Mouse (Mus musculus) WW6 (cell line): ENCODE measurements at regions not wholly inside any gene's neighbourhood (a gene's known extent, or its start where the extent isn't known, plus 50 kb on each side); places are given as distances from the start of the nearest gene placed in this dataset.
A peak's percentile ranks its signal among the peaks of the same experiment; 100 is the strongest.

Experiments used
- DNase-seq: peaks from one replicate; pipeline ENCODE4 v3.0.0-alpha.2; 2013; ENCODE audit warnings: low read depth, low spot score

GRCm38 (mm10) chr16:93458598-93459496 lies 145.0 kb downstream of the Setd4 start:
- DNase-seq: no peak

DNA sequence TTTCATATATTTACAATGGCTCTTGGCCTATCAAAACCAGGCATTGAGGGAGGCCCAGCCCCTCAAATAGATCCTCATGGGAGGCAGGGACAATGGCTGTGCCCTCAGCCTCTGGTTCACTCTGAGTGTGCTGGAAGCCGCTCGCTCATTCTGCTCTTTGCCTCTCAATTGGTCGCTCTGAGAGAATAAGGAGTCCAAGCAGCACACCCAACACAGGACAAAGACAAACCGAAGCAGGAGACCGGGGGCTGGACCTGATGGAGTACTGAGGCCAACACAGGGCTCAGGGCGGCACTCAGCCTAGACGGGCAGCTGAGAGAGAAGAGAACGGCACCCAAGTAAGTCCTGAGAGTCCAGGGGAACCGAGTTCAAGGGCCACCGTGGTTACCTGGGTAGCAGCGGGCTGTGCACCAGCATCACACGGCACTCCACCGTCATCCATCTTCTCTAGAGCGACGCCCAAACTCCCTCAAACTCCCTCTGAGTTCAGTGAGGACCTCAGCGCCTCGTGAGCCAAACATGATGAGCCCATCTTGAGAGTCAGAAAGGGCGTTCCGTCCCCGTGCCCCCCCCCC lies 145.8 kb downstream of the Setd4 start:
- DNase-seq: no peak

DNA sequence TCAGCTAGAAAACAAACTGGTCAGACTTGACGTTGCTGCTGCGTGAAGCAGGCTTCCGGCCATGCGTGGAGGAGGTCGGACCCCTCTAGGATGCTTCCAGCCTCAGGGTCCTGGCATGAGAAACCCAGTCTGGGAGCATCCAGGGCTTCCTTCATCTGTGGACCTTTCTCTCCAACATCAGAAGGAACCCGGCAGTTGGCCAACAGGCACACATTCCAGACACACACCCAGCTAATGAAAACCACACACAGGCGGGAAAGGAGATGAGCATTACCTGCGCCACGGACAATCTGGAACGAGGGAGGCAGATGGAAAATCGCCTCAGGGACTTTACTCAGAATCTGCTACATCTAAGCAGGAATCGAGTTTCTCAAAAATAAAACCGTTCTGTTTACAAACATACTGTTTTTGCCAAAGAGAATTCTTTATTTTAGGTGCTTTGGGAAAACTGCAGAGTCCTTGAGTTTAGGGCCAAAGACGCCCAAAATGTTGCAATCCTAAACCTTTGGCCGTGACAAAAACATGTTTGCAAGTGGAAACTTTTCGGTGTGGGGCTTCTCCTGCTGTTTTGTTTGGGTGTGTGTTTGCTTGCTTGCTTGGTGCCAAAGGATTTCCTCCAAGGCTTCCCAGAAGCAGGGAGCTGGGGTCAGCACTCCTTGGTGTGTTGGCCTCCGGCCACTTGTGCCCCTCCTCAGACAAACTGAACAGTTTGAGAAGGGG lies 147.0 kb downstream of the Setd4 start:
- no peak for DNase-seq

GRCm38 (mm10) chr16:93454080-93454997 lies 149.5 kb downstream of the Setd4 start:
- peak; percentile 49 for DNase-seq

DNA sequence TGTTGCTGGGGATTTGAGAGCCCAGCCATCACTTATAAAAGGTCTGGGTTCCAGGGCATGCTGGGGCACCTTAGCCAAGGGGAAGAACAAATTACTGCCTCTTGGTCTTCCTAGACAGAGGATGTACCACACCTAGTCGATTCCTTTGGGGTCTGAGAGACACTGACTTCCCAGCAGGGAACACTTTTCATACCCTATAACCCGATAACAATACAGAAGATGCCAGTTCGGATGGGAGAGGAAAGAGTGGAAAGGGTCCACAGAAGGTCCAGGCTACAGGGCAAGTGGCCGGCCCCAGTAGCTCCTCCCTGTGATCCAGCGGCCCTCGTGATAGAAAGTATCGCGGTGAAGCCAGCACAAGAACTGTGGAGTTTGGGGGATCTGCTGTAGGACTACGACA lies 150.8 kb downstream of the Setd4 start:
- no peak for DNase-seq

DNA sequence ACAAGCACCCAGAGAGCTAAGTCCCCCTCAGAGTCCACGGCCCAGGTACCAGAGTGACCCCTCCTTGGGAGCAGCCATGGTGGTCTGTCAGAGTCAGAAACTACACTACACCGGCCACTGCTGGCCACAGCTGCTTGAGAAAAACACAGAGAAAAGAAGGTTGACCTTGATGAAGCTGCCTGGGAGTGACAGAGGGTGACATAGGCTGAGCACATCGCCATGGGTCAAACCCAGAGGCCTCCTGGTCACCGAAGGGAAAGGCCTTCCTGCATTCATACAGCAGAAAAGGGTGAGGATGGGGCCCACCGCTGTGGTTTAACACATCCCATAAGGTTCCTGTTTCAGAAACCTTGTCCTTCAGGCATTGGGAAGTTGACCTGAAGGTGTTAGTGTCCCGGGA lies 153.0 kb downstream of the Setd4 start:
- DNase-seq: no peak

DNA sequence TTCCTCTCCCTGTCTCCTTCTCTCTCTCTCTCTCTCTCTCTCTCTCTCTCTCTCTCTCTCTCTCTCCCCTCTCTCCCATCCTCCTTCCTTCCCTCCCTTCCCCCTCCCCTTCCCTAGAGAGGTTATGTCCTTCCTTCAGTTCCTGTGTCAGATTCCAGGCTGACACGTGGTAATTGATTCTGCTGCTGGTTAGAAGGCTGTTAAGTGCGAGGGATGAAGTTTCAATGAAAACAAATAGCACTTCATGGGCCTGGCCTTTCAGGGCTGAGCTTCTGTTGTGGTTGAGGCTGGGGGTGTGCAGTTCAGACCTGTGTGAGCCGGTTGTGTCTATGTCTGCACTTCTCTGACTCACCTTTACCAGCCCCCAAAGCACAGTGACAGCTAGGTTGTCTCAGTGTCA lies 153.9 kb downstream of the Setd4 start:
- DNase-seq: no peak

DNA sequence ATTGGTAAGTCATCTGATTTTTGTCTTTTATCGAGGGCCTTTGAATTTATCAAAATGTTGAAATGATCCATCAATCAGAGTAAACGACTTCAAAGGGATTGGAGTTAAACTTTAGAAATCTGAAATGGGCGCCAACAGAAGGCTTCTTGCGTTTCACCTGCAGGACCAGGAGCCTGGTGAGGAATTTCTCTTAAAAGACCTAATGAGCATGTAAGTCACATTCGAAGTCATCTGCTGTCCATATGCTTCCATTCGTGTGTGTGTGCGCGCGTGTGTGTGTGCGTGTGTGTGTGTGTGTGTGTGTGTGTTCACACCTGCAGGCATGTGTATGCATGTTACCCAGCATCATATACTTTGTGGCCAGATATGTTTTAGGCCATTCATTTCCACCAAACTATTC lies 155.7 kb downstream of the Setd4 start:
- no peak for DNase-seq

GRCm38 (mm10) chr16:93446970-93447369 lies 156.9 kb downstream of the Setd4 start:
- no peak for DNase-seq

DNA sequence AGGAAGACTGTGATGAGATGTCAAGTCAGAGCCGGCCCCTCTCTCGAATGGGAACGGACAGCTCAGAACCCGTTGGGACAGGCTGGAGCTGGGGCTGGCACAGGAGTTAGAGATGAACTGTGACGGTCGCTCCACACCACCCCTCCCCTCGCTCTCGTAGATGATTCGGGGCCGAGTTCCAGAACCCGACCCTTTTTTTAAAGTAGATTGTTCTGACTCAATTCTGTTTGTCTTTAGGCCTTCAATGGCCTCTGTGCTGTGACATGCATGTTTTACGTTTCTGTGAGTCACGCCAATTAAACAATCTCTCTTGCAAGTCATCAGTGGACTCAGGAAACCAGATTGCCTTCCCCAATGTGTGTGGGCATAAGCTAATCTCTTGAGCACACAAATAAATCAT lies 157.7 kb downstream of the Setd4 start:
- no peak for DNase-seq

DNA sequence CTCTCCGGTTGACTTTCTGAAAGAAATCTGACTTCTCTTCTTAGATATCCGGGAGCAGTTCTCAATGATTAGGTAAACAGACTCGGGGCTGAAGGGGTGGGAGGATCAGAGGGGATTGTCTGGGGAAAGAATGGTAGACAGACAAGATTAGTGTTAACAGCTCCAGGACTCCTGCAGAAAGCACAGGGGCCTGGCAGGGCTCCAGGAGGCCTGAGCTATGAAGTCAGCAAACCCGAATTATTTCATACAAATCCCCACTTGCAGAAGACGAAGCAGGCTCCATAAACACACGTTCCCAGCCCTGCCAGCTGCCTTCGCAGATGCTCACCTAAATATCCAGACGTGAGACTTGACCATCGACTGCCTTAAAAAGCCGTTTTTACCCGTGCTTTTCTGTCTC lies 161.0 kb downstream of the Setd4 start:
- no peak for DNase-seq

DNA sequence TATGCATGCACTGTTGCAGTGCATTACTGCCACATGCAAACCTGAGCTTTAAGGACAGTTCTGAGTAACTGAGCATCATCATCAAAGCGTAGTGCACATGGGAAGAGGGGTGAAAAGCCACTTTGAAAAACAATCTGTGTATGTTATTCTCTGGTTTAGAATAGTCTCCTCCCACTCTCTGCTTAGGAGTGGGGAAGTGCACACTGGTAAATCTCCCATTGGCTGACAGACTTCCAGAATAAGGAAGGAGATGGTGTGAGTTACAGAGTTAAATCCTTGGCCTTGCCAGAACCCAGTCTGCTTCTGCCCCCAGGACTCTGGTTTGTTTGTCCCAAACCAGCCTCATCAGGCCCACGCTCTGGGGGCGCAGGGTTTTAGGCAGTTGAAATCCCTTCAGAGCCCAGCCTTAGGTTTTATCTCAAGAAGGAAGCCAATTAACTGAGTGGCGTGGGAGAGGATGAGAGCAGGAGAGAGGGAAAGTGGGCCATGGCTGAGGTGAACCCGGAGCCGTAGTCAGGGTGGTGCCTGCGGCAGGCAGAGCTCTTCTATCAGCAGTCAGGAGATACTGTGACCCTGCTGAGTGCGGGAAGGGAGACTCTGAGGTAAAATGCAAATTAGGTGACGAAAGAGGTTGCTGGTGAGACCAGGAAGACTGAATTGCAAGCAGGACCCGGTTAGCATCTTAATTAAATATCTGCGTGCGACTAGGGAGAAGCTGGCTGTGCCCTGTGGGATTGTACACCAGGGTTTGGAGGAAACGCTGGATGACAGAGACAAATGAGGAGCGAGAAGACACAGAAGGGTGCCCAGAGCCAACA lies 166.0 kb downstream of the Setd4 start:
- DNase-seq: no peak

- DNase-seq: no peak
Observed at GRCm38 (mm10) chr16:93436732-93437131, 167.1 kb downstream of the Setd4 start.

DNA sequence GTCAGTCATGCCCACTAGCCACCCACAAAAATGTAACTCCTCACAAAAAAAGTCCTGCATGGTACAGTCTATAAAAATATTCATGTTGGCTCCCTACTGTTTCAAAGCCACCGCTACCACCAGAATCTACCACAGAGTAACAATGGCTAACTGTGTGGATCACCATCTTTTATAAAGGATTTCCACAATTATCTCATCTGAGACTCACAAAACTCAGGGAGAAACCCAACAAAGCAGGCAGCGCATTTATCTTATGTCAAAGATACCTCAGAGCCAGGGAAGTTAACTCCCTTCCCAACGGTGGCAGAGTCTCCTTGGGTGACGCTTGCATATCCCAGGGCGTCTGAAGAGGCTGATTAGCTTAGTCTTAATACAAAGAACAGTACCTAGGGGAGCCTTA lies 172.5 kb downstream of the Setd4 start:
- no peak for DNase-seq

DNA sequence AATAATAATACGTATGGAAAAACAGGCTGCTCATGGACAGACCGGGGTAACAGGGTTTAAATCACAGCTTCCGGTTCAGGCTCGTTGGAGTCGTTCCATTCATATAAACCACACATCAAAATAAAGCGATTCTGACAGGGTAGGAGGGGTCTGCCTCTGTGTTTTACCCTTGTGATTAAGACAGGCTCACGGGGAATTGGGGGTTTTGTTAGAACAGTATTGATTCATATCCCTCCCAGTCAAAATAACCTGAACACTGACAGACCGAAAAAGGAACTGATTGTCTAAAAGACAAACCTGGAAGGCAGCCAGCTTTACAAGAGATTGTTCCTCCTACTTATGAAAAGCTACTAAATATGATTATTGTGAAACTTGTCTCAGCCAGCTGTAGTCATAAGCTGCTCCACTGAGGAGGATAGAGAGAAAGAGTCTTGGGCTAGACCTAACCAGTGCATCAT lies 174.5 kb downstream of the Setd4 start:
- DNase-seq: no peak

GRCm38 (mm10) chr16:93427264-93427663 lies 176.6 kb downstream of the Setd4 start:
- no peak for DNase-seq

- no peak for DNase-seq
Observed at GRCm38 (mm10) chr16:93425731-93426130, 178.1 kb downstream of the Setd4 start.

- no peak for DNase-seq
Observed at GRCm38 (mm10) chr16:93423174-93423573, 180.7 kb downstream of the Setd4 start.

DNA sequence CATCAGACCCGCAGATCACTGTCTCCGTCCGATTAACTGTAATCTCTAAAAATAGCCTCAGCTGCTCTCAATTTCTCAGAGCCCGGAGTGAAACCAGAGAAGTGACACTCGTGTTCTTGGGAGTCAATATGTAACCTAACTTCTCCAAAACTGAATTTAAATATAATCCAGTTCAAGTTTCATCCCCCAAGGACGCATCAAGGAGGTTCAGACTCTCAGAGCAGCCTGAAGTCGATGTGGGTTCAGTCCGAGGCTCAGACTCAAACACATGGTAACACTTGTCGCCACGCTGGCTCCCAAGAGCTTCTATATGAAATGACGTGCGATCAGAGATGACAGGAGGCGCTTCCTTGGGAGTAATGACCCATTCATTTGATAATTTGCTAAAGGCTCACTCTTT lies 181.6 kb downstream of the Setd4 start:
- DNase-seq: no peak

DNA sequence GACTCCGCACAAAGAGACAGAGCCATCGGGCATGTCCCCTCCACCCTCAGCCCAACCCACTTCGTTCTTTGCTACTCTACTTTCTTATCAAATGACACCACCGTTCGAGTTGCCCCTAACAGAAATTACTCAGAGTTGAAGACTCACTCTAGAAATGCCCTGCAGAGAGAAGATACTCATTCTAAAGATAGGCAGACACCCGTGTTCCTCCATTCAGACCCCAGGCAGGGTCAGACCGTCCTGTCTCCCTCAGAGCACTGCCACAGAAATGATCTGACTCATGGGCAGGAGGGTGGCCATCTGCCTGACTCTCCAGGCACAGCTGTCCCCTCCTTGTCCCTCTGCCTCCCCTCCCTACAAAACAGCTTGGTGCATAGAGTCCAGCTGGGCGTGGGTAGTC lies 185.6 kb downstream of the Setd4 start:
- DNase-seq: no peak

GRCm38 (mm10) chr16:93417831-93418230 lies 186.0 kb downstream of the Setd4 start:
- DNase-seq: no peak
